23 mouse cellular contexts compared by ENCODE assay signal in genomic region chr1:174568609-174569008, GRCm38 (mm10).
A peak's percentile ranks its signal among the peaks of the same experiment; 100 is the strongest.
DNase-seq lines count a peak whose midpoint lies in the region; ATAC-seq and TF ChIP-seq lines count a peak whose summit lies in the region.
"Had no signal": no experiment of that assay in that cellular context is flagged by ENCODE, and none has a peak within 500 bp of the region (broad histone marks: within the 10 kb centered on the region; RNA-seq: fewer than 3 reads in every experiment).

No protein-coding gene starts in this region.

- no peak overlapping the region for H3K4me3 ChIP-seq in liver, adult 2 months (ENCODE audit: insufficient read depth, low read depth, low read length)
- H3K4me3 ChIP-seq in liver, embryonic 11.5 days (ENCODE audit: low read depth, low read length) = no peak overlapping the region
- no peak overlapping the region for H3K4me3 ChIP-seq in liver, embryonic 12.5 days
- H3K4me3 ChIP-seq in liver, postnatal 0 days (ENCODE audit: low read depth, low read length) = no peak overlapping the region
- H3K4me3 ChIP-seq: forebrain, embryonic 10.5 days; forebrain, embryonic 13.5 days; heart, adult 2 months; heart, embryonic 10.5 days; hindbrain, embryonic 13.5 days had no signal

- no peak for TF ChIP-seq CTCF in liver, adult 2 months (IDR thresholded peaks at IDR 0.05; ENCODE audit: low read depth, low read length)
- no peak for TF ChIP-seq CTCF in liver, postnatal 0 days (IDR thresholded peaks at IDR 0.05; ENCODE audit: low read depth)

- no peak for TF ChIP-seq POLR2A in liver, adult 2 months (IDR thresholded peaks at IDR 0.05; ENCODE audit: extremely low read depth, insufficient read depth, low read length)

- 16% methylated on average over 3 of the region's 3 CpGs for WGBS in liver, adult 2 months
- WGBS in liver, embryonic 11.5 days = 64% methylated on average over 3 of the region's 3 CpGs
- WGBS in liver, embryonic 12.5 days (ENCODE audit: insufficient replicate concordance) = 62% methylated on average over 3 of the region's 3 CpGs
- WGBS in liver, postnatal 0 days (ENCODE audit: insufficient replicate concordance) = 52% methylated on average over 3 of the region's 3 CpGs

- DNase-seq in liver, adult 2 months (ENCODE audit: extremely low read depth, low read depth, low spot score) = peak; percentile 72
- DNase-seq in liver = no peak
- DNase-seq in liver, embryonic 11.5 days (ENCODE audit: low spot score) = no peak
- peak; percentile 21 for DNase-seq in liver, postnatal 0 days
- no peak for DNase-seq in spleen, adult 12 weeks (ENCODE audit: low spot score)
- DNase-seq: adrenal gland, adult 8-10 months; adrenal gland, postnatal 25 days; cerebellum, adult 11-12 months; cerebellum, adult 8-10 months; cerebellum, postnatal 10 days; cerebellum, postnatal 36 days; embryo, embryonic 11 days; forebrain, postnatal 0 days; gastrocnemius, postnatal 25 days; heart, adult 2 months had no signal

- H3K4me1 ChIP-seq in liver, adult 2 months (ENCODE audit: control insufficient read depth, insufficient read depth, low read length) = peaks cover 9% of the 10 kb centered on the region
- H3K4me1 ChIP-seq in liver, embryonic 11.5 days (replicated peaks; ENCODE audit: control insufficient read depth, insufficient read depth, low read length) = no peaks in the 10 kb centered on the region
- H3K4me1 ChIP-seq in liver, embryonic 12.5 days = no peaks in the 10 kb centered on the region
- H3K4me1 ChIP-seq in liver, postnatal 0 days (ENCODE audit: insufficient read depth) = no peaks in the 10 kb centered on the region
- H3K4me1 ChIP-seq: forebrain, embryonic 10.5 days; forebrain, embryonic 13.5 days; heart, embryonic 10.5 days; hindbrain, embryonic 13.5 days had no signal

- H3K9me3 ChIP-seq in liver, embryonic 11.5 days (ENCODE audit: control insufficient read depth, low read length) = no peaks in the 10 kb centered on the region
- H3K9me3 ChIP-seq in liver, embryonic 12.5 days (replicated peaks) = no peaks in the 10 kb centered on the region
- no peaks in the 10 kb centered on the region for H3K9me3 ChIP-seq in liver, postnatal 0 days (ENCODE audit: low read length)
- H3K9me3 ChIP-seq: forebrain, embryonic 10.5 days; forebrain, embryonic 13.5 days; heart, embryonic 10.5 days; hindbrain, embryonic 13.5 days had no signal

- no peak for TF ChIP-seq EP300 in liver, postnatal 0 days (IDR thresholded peaks at IDR 0.05; ENCODE audit: low read depth)

- no peak overlapping the region for H3K4me2 ChIP-seq in liver, embryonic 11.5 days
- H3K4me2 ChIP-seq in liver, embryonic 12.5 days = no peak overlapping the region
- no peak overlapping the region for H3K4me2 ChIP-seq in liver, postnatal 0 days (ENCODE audit: low read depth, low read length)
- H3K4me2 ChIP-seq: forebrain, embryonic 13.5 days; hindbrain, embryonic 13.5 days had no signal

- H3K27ac ChIP-seq in liver, adult 2 months (replicated peaks; ENCODE audit: insufficient read depth, low read depth, low read length) = no peak overlapping the region; the same call in 1 of the 2 replicates
- H3K27ac ChIP-seq in liver, embryonic 11.5 days (ENCODE audit: low read depth, low read length) = no peak overlapping the region
- H3K27ac ChIP-seq in liver, embryonic 12.5 days = no peak overlapping the region
- H3K27ac ChIP-seq in liver, postnatal 0 days (ENCODE audit: low read depth) = peak overlapping the region; percentile 69
- H3K27ac ChIP-seq: forebrain, embryonic 10.5 days; forebrain, embryonic 13.5 days; heart, adult 2 months; heart, embryonic 10.5 days; hindbrain, embryonic 13.5 days; hindbrain, postnatal 0 days had no signal

- H3K36me3 ChIP-seq in liver, adult 2 months (ENCODE audit: control insufficient read depth, insufficient read depth, low read length) = no peaks in the 10 kb centered on the region
- H3K36me3 ChIP-seq in liver, embryonic 11.5 days (ENCODE audit: control insufficient read depth, insufficient read depth, low read length) = no peaks in the 10 kb centered on the region
- H3K36me3 ChIP-seq in liver, embryonic 12.5 days = no peaks in the 10 kb centered on the region
- no peaks in the 10 kb centered on the region for H3K36me3 ChIP-seq in liver, postnatal 0 days (replicated peaks; ENCODE audit: insufficient read depth, low read length)
- H3K36me3 ChIP-seq: heart, embryonic 10.5 days had no signal

- no peak overlapping the region for H3K9ac ChIP-seq in liver, adult 2 months (ENCODE audit: low read depth, low read length)
- no peak overlapping the region for H3K9ac ChIP-seq in liver, embryonic 11.5 days (ENCODE audit: low read depth, low read length)
- H3K9ac ChIP-seq in liver, embryonic 12.5 days = no peak overlapping the region
- no peak overlapping the region for H3K9ac ChIP-seq in liver, postnatal 0 days (replicated peaks)
- H3K9ac ChIP-seq: forebrain, embryonic 13.5 days; forebrain, postnatal 0 days; hindbrain, embryonic 13.5 days had no signal

- H3K79me2 ChIP-seq in liver, adult 2 months (ENCODE audit: control insufficient read depth, insufficient read depth, low read length) = no peaks in the 10 kb centered on the region

- peak; percentile 9; the same call in 1 of the 2 replicates for ATAC-seq in liver, embryonic 11.5 days (replicated peaks; ENCODE audit: low FRiP score)
- peak; percentile 24; the same call in 1 of the 2 replicates for ATAC-seq in liver, embryonic 12.5 days
- ATAC-seq in liver, postnatal 0 days = peak; percentile 94
- ATAC-seq: activated CD4-positive, CD25-positive, alpha-beta regulatory T cell, adult 4 months; forebrain, embryonic 13.5 days; forebrain, postnatal 0 days; hindbrain, postnatal 0 days; inflammation-experienced regulatory T-cells, adult 6 months had no signal

- H3K27me3 ChIP-seq in liver, adult 2 months (ENCODE audit: control insufficient read depth, insufficient read depth, low read length) = no peaks in the 10 kb centered on the region
- H3K27me3 ChIP-seq in liver, embryonic 11.5 days (replicated peaks; ENCODE audit: control insufficient read depth, insufficient read depth, low read length) = no peaks in the 10 kb centered on the region
- H3K27me3 ChIP-seq in liver, embryonic 12.5 days (replicated peaks) = no peaks in the 10 kb centered on the region
- H3K27me3 ChIP-seq in liver, postnatal 0 days (ENCODE audit: insufficient read depth, low read length) = no peaks in the 10 kb centered on the region
- H3K27me3 ChIP-seq: forebrain, embryonic 13.5 days; hindbrain, embryonic 13.5 days had no signal

Comparison
In these comparisons a context has a peak if more than half of its experiments do, and no peak if none do; other contexts are left out.
1. DNase-seq: peak in liver, adult 2 months (single experiment) and liver, postnatal 0 days (single experiment); none in liver (single experiment), liver, embryonic 11.5 days (single experiment) and spleen, adult 12 weeks (single experiment).
2. ATAC-seq: peak in every context shown above with its lines; median percentile 94 in liver, postnatal 0 days; 24 in liver, embryonic 12.5 days; 9 in liver, embryonic 11.5 days.